Mouse (Mus musculus): Measurements from ENCODE around the gene Srcin1.
A peak's percentile ranks its signal among the peaks of the same experiment; 100 is the strongest.

The Srcin1 gene

GRCm38 (mm10) chr11:97509058-97509457 is 66.9 kb downstream of the Srcin1 start:
- no peak for DNase-seq (ENCODE audit: low spot score in 2 of 2)

GRCm38 (mm10) chr11:97508198-97508597 is 67.8 kb downstream of the Srcin1 start:
- DNase-seq (ENCODE audit: low spot score in 2 of 2), result no peak

GRCm38 (mm10) chr11:97506331-97506730 is 69.7 kb downstream of the Srcin1 start:
- DNase-seq (ENCODE audit: low spot score in 2 of 2), result no peak

GRCm38 (mm10) chr11:97505784-97506183 is 70.2 kb downstream of the Srcin1 start:
- DNase-seq (ENCODE audit: low spot score in 2 of 2), result no peak

GRCm38 (mm10) chr11:97502846-97503245 is 73.1 kb downstream of the Srcin1 start:
- DNase-seq (ENCODE audit: low spot score in 2 of 2), result no peak

GRCm38 (mm10) chr11:97502383-97502782 is 73.6 kb downstream of the Srcin1 start:
- no peak for DNase-seq (ENCODE audit: low spot score in 2 of 2)

- DNase-seq (ENCODE audit: low spot score in 2 of 2), result no peak
Measured at GRCm38 (mm10) chr11:97500720-97501448, 75.1 kb downstream of the Srcin1 start.

GRCm38 (mm10) chr11:97499865-97500719 is 75.9 kb downstream of the Srcin1 start, which contains the start of gene 4933428G20Rik:
TSS of gene 4933428G20Rik (minus strand) at chr11:97500340.
- no peak for DNase-seq (ENCODE audit: low spot score in 2 of 2)

- DNase-seq (ENCODE audit: low spot score in 2 of 2), result no peak
Measured at GRCm38 (mm10) chr11:97497543-97497942, 78.4 kb downstream of the Srcin1 start.

- no peak for DNase-seq (ENCODE audit: low spot score in 2 of 2)
Measured at GRCm38 (mm10) chr11:97492836-97493235, 83.2 kb downstream of the Srcin1 start.

GRCm38 (mm10) chr11:97491640-97492039 is 84.3 kb downstream of the Srcin1 start:
- DNase-seq (ENCODE audit: low spot score in 2 of 2), result no peak

- DNase-seq (ENCODE audit: low spot score in 2 of 2), result peak; percentile 65 to 72
Measured at GRCm38 (mm10) chr11:97489589-97490324, 86.2 kb downstream of the Srcin1 start.

GRCm38 (mm10) chr11:97487656-97488055 is 88.3 kb downstream of the Srcin1 start:
- DNase-seq (ENCODE audit: low spot score in 2 of 2), result no peak

GRCm38 (mm10) chr11:97485661-97486060 is 90.3 kb downstream of the Srcin1 start:
- no peak for DNase-seq (ENCODE audit: low spot score in 2 of 2)

- DNase-seq (ENCODE audit: low spot score in 2 of 2), result no peak
Measured at GRCm38 (mm10) chr11:97479824-97480223, 96.2 kb downstream of the Srcin1 start.

- no peak for DNase-seq (ENCODE audit: low spot score in 2 of 2)
Measured at GRCm38 (mm10) chr11:97479085-97479484, 96.9 kb downstream of the Srcin1 start.

GRCm38 (mm10) chr11:97478345-97478744 is 97.6 kb downstream of the Srcin1 start:
- no peak for DNase-seq (ENCODE audit: low spot score in 2 of 2)

GRCm38 (mm10) chr11:97477431-97477830 is 98.6 kb downstream of the Srcin1 start:
- DNase-seq (ENCODE audit: low spot score in 2 of 2), result no peak

- DNase-seq (ENCODE audit: low spot score in 2 of 2), result peak in 1 of 2 experiments; percentile 51
Measured at GRCm38 (mm10) chr11:97476334-97477095, 99.5 kb downstream of the Srcin1 start.

GRCm38 (mm10) chr11:97471276-97471675 is 104.7 kb downstream of the Srcin1 start:
- DNase-seq (ENCODE audit: low spot score in 2 of 2), result no peak

GRCm38 (mm10) chr11:97469828-97470227 is 106.2 kb downstream of the Srcin1 start:
- no peak for DNase-seq (ENCODE audit: low spot score in 2 of 2)

Data from frontal cortex, postnatal 25 days (tissue).